Mouse (Mus musculus) kidney, adult 2 months (tissue): ENCODE measurements around the gene Clic4.

Experiments used
- CTCF ChIP-seq: fragments of 200-500 bp; conservative IDR thresholded peaks from 2 replicates; pipeline ENCODE4 v1.5.1; 2011; ENCODE audit warnings: low read depth, mild to moderate bottlenecking, control low read depth, low read length, moderate library complexity, mixed read lengths; ENCODE audit not compliant: insufficient read depth, insufficient read length
- POLR2A ChIP-seq: fragments of 200-500 bp; IDR thresholded peaks from one replicate; pipeline ENCODE4 v1.6.1; 2011; ENCODE audit warnings: low read depth, low read length, control low read depth

GRCm38 (mm10) chr4:135221632-135222407 is 50.8 kb downstream of the Clic4 start:
- TF ChIP-seq POLR2A = no peak
- TF ChIP-seq CTCF = no peak
